Mouse (Mus musculus): ENCODE measurements around the gene Lhfpl5.

GRCm38 (mm10) chr17:28531946-28532345, 43.5 kb upstream of the Lhfpl5 start:
- TF ChIP-seq POLR2A (IDR thresholded peaks at IDR 0.05; ENCODE audit: insufficient read depth, low read depth, low read length) = no peak
- TF ChIP-seq CTCF (IDR thresholded peaks at IDR 0.05) = no peak
- no peak for TF ChIP-seq EP300 (IDR thresholded peaks at IDR 0.05; ENCODE audit: insufficient read depth, low read depth, low read length)

Measured in heart, adult 2 months (tissue).